Mouse (Mus musculus) fibroblast of lung, adult 2 months (primary cell): Measurements from ENCODE around the gene R3hdm1.

Experiments used
- DNase-seq: peaks from one replicate; pipeline ENCODE4 v3.0.0-alpha.2; 2011; ENCODE audit warnings: low read depth

The R3hdm1 gene

DNA sequence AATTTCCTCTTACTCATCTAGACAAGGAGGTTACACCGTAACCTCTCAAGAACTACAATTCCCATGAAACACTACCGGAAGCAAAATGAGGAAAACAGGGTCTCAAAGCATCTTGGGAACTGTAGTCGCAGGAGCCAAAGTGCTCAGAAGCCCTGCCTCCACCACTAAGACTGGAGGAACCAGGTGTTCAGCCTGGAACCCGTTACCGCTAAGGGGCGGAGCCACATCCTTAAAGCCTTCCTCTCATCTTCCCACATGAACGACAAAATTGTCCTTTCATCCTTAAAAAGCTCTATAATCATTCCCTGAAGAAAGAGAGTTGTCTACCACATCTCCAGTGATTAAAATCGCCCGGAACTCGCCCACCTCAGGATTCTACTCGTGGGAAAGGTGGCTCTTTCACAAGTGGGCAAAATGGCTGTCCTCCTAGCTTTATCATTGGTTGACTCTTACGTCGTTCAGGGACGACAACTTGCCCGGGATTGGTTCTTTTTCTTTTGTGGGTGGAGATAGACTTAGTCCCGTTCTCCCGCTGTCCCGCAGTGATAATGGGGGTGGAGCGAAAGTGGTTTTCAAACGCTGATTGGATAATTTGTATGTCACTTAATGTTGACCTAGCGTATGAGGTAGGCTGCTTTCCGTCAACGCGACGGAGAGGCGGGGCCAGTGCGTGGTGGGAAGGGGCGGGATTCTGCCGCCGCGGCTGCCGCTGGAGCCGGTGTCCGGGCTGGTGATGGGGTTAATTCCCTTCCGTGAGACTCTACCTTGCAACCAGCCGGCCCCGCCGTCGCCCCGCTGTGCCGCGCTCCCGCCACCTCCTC lies at the start of gene R3hdm1, which contains the start of gene Zranb3:
Gene R3hdm1, plus strand, starts transcription at position 661 of the 821 bp plus-strand sequence.
Gene Zranb3, minus strand, starts transcription at position 407 of the 821 bp plus-strand sequence.
- peak; percentile 100 for DNase-seq

DNA sequence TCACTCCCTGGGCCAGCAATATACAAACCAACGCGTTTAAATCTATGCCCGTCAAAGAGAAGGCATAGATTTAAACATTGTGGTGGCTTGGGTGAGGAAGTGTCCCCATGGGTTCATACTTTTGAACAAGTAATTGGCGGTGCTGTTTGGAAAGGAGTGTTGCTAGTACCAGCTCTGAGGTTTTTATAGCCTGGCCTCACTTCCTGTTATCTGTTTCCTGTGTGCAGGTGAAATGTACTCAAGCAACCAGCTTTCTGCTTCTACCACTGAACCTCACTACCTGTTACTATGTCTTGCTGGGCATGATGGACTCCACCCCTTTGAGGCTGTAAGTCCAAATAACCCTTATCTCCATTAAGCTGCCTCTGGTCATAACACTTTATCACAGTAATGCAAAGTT lies 45.8 kb upstream of the R3hdm1 start:
- no peak for DNase-seq

DNA sequence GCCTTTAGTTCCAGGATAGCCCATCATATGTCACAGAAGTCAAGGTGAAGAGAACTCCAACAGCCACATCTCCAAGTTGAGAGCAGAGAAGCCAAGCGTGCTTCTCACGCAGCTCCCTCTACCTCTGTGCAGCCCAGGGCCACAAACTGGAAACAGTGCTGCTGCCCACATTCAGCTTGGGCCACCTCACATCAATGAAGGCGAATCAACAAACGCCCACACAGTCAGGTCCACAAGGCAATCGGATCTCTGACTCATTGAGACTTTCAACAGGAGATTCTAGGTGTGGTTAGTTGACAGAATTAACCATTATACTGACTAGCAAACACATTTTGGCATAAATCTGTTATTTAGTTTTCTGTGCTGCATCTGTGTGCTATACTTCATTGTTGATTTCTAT lies 44.5 kb upstream of the R3hdm1 start:
- peak; percentile 13 for DNase-seq

DNA sequence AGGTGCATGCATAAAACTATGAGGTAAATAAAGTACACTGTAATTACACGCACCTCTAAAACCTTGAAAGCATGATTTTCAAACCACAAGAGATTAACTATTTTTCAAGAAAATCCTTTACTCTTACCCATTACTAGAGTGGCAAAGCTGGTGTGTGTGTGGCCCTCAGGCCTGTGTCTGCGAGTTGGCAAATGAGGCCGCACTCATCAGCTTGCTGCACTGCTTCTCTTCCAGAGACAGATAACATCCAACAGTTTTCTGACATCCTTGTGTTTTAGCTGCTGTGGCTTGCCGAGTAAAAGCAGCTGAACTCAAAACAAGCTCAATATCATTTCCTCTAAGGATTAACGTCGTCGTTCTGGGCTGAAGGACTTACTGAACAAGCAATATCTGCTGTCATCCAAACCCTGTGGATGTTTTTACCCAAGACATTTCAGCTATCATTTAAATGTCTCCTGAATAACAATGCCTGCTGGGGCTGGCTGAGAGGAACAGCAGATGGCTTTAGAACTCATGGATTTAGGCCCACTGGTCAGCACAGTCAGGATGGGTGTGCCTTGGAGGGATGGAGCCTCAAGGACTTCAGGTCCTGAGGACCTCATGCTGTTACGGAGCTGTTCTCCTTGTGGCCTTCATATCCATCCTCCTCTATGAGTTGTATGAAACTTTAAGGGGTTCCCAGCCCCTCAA lies 42.3 kb upstream of the R3hdm1 start:
- DNase-seq: no peak

DNA sequence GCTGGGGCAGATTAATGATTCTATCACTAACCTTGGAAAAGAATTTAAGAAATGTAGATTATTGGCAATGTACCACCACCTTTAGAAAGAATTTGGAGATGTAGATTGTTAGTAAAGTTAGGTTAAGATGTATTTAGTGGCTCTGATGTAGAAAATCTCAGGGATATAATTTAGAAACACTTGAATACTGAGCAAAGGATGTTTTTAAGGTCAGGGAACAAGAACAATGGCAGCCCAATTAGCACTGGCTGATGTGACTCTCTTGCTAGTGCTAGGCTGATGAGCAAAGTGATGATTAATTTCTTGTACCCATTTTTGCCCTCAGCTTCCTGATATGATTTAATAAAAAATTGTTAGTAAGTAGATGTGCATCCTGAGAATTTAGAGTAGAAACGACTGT lies 41.7 kb upstream of the R3hdm1 start:
- DNase-seq: no peak

DNA sequence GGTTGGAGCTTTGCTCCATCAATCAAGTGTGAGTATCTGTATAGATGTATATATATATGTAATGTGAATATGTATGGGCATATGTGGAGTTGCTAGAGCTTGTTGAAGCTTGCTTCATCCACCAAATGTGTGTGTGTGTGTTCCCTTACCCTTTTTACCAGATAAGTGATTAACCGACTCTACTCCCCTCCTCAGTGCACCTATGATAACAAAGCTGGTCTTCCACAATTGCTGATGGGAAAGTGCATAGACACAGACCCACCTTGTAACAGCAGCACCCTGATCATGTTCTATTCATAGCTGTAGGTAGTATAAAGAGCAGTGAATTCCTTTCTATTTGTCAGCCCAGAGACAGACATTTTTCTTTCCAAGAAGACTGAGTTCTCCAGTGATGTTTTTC lies 40.9 kb upstream of the R3hdm1 start:
- no peak for DNase-seq

DNA sequence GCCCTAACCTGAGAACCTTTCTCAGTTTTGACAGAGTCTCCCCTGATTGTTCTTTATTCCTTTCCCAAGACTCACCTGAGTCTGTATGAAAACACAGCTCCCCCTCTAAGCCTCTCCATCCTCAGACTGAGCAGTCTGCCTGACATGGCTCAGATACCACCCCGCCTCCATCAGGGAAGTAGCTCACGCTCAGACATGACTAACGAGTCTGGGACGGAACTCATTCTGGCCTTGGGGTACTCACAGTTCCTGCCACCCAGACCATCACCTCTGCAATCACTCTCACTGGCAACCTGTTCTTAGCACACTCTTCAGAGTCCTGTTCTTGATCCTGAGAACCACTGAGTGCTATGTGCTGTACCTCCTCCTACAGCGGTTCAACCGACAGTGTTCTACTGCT lies 38.4 kb upstream of the R3hdm1 start:
- DNase-seq: no peak

DNA sequence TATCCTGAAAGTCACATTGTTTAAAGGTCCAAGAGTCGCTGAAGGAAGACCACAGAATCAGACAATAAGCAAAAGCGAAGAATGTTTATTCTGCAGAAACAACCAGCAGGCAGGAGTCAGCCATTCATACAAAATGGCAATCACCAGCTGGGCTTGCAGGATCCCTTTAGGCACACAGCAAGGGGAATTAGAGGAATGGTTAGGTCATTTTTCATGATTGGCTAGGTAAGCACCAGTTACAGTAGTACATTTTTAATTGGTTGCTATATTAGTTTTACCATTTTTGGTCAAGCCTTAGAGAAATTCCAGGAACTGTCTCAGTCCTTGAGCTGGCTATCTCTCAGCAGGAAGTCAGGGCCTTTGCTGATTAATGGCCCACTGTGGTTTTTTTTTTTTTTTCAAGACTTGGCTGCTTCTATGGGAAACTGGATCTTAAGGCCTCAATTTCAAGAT lies 34.1 kb upstream of the R3hdm1 start:
- DNase-seq: peak; percentile 40

DNA sequence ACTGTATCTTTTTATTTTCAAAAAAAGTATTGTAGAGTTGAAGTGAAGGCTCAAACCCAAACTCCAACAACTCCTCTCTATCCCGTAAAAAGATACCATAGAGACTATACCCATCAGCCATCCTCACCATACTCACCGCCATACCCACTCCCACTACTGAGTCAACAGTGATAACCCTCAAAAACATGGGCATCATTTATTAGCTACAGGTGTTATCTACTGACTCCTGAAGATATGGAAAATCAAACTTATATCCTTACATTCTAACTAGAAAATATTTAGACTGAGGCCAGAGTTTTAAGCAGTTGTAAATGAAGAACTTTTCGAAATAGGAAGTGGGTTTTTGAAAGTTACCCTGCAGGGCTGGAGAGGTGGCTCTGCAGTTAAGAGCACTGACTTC lies 33.1 kb upstream of the R3hdm1 start:
- DNase-seq: no peak

DNA sequence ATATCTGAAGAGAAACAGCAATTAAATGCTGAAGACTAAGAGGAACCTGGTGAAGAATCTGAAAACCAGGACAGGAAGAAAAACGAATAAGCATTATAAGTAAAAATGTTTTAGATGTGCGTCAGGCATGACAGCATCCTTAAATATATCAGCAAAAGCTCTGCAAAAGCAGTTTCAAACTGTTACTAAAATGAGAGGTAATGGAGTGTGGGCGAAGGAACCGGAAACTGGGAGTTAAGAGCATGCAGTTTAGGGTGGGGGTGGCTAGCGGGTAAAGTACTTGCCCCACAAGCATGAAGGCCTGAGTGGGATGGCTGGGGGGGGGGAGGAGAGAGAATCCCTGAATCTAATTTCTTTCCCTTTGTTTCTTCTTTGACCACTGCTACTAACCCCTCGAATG lies 30.1 kb upstream of the R3hdm1 start:
- no peak for DNase-seq

DNA sequence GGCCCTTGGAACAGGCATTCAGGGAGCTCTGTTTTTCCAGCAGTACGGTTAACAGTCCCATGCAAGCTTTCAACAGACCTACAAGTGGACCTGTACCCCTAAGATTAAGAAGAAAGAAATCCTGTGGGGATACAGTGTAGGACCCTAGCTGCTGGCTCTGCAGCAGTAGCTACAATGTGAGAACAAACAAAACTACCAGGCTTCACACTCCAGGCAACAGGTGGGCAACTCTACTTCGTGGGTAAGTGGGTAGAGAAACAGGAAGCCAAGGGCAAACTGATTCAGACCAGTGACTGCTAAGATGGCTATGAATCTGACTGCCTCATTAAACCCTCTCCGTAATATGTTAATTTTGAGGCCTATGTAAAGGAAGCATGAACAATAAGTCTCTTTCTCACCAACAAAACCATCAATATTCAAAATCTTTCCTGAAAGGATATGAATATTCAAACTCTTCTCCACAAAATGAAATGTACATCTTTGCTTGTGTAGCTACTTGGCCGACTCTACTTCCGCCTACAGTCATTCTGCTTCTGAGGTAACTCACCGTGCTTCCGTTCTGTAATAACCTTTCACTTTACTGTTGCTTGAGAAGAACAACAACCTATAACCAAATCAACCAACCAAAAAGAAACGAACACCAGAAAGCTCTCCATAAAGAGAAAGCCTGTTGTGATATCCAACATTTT lies 26.2 kb upstream of the R3hdm1 start:
- no peak for DNase-seq

DNA sequence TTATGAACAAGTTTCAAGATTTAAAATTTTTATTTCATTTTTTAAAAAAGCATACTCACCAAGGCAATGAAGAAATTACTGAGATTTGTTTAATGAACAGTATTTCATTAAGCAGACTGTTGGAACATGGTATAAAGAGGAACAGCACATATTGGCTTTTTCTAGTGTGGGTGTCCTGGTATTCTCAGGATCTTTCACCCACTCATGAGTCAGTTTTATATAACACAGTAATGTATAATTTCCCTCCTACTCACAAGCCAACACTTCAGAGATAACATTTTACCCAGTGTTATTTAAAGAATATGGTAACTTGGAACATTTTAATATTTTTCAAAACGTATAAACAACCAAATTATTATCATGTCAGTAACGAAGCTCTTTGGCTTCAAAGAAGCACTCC lies 25.3 kb upstream of the R3hdm1 start:
- no peak for DNase-seq

DNA sequence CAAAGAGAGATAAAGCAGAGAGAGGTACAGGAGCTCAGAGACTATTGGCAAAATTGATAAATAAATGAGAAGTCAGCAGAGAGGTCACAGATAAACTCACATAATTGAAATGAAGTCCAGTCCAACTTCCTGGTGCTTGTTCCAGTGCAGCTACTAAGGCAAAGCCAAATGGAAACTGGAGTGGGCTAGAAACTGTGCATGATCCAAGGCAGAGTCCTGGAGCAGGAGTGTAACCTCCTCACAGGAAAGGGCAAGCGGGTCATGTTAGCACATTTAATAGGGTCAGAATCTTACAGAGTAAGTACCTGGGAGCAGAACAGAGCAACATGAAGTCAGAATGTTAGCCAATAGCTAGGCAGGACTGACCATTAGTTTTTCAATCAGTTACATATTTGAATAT lies 24.5 kb upstream of the R3hdm1 start:
- no peak for DNase-seq

DNA sequence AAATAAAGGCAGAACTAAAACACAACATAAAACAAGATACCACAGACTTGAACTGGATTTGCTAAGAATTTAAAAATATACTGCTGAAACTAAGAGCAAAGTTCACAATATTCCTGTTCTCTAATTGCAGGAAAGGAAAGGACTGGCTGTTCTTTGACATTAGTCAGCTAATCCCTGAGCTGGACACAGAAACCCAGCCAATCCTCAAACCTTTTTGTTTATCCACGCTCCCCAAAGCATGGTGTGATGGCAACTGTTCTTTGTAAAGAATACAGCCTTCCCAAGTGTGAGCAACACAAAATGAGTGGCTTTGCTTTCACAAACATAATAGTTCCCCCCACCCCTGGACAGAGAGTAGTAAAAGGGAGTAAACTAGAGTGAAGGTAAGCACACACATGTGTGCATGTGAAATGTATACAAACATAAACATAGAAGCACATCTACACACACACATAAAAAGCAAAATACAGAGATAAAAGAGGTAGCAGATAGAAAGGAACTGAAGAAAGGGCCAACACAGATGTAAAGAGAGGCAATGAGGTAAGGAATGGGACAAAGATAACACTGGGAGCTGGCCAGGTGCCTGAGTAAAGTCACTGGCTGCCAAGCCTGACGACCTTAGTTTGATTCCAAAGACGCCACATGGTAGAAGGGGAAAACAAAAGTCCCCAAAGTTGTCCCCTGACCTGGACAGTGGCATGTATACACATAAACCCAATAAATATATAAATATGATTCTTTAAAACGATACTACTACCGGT lies 22.0 kb upstream of the R3hdm1 start:
- no peak for DNase-seq

DNA sequence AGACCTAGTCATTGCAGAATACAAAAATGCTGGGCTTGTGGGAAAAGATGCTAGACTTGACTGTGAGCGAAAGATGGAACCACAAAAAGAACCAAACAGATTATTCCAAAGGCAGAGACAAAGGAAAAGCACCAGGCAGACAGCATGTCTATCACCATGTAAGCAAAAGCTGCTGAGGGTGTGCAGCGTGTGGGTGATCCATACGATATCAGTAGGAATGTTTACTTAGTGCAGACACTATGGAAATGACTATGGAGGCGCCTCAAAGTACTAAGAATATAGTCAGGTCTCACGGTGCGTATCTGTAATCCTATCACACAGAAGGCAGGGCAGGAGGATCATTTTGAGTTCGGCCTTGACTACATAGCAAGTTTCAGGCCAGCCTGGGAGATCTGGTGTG lies 21.2 kb upstream of the R3hdm1 start:
- no peak for DNase-seq

DNA sequence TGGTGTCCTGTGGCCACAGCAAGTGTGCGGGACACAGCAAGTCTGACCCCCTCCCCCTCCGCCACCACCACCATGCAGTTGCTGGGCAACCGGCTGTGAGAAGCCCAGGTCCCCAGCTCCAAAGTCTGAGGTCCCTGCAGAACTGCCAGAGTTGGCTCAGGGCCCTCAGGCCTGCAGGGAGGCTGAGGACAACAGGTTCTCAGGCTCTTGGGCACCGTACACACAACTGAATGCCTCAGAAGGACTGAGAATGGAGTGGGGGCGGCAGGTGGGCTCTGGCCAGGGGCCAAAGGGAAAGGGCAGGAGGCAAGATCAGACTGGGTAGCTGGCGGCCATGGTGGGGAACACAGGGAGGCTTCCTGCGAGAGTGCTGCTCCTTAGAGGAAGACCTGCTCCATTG lies 20.3 kb upstream of the R3hdm1 start:
- DNase-seq: no peak

DNA sequence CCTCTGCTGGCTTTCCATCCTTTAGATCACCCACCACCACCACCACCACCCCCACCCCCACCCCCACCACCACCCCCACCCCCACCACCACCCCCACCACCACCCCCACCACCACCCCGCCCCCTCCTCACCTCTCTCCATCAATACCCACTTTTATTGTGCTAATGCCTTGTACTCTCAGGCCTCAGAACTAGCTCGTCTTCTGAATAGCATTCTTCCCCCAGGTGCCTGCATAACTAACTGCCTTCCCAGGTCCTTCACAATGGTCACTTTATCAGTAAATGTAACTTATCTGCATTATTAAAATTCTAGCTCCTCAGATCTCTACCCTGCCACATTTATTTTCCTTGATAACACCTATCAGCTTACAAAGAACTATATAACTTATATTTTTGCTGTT lies 8.4 kb upstream of the R3hdm1 start:
- no peak for DNase-seq

DNA sequence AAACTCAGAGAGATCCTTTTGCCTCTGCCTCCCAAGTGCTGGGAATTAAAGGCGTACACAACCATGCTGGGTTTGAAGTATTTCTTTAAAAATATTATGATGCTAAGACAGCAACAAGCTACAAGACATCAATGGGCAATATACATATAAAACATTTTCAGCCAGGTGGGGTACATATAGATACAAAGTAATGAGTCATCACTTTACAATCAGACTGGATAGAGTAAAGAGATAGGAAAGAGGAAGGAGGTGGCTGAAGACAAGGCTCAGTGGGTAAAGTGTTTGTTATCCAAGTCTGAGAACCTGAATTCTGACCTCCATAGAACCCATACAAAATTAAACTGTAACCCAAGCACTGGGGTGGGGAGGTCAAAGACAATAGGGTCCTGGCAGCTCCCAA lies 4.8 kb upstream of the R3hdm1 start:
- no peak for DNase-seq

DNA sequence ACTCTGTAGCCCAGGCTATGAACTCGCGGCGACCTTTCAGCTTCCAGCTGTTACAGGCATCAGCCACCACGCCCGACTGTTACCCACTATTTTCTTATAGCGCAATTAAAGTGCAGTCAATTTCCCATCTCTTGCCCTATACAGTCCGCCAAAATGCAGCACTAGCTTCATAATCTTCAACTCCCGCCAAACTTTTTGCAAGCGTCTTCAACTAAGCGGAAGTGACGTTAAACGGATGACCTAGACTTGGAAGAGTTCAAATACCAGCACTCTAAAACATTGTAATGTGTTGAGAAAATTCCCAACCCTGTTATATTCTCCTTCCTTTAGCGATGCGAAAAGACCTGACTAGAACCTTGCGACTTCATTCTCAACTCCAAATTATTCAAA lies 855 bp upstream of the R3hdm1 start:
- no peak for DNase-seq

DNA sequence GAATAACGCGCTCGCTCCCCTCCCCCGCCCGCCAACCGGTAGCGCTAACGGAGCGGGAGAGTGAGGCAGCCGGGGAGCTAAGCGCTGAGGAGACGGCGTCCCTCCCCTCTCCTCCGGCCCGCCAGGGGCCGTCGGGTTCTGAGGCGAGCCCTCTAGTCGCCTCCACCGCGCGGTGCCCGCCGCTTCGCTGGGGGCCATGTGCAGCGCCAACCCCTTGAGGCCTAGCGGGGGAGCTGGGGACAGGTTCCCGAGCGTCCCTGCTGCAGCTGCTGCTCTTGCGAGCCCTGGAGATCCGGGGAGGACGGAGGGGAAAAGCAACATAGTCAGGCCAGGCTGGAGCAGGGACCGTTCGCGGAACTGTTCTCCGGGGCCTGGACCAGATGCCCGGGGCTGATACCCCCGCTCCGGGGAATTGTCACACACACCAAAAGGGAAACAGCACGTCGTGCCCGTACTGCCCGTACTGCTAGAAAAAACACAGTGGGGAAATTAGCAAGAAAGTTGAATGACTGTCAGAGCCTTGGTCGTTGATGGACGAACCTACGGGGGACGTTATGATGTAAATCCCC lies 503 bp downstream of the R3hdm1 start:
- DNase-seq: peak; percentile 2

DNA sequence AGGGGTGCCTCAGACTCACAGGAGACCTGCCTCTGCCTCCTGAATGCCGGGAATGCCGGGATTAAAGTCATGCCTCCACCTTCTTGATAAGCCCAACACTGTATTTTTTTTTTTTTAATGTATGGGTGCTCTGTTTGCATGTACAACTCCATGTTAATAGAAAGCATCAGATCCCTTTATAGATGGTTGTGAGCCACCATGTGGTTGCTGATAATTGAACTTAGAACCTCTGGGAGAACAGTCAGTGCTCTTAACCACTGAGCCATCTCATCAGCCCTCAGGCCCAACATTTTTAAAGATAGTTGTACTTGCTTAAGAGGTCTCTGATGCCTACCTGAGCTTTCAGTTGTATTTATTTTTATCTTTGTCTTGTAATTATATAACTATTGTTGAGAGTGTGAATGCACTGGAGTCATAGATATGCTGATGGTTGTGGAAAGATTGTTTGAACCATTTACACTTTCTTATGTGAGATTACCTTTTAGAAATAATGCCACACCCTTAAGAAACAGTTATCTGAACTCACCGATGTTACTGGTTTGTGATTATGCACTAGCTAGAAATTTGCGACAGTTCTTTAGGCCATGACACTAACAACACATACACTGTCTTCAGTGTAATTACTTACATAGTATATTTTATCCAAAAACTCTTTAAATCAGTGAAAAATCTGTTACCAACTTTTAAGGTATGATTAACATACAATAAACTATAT lies 18.0 kb downstream of the R3hdm1 start:
- DNase-seq: no peak
